Mouse (Mus musculus) bone marrow macrophage, adult 2 months (primary cell): ENCODE results near the gene Sept9.

ENCODE experiments used
- CTCF ChIP-seq: IDR thresholded peaks from 2 replicates; pipeline ENCODE4 v1.5.1; 2012; ENCODE audit warnings: low read depth, mild to moderate bottlenecking, low read length, moderate library complexity
- POLR2A ChIP-seq: IDR thresholded peaks from 2 replicates; pipeline ENCODE4 v1.6.1; 2012; ENCODE audit warnings: mild to moderate bottlenecking, low read depth, low read length, borderline replicate concordance

DNA sequence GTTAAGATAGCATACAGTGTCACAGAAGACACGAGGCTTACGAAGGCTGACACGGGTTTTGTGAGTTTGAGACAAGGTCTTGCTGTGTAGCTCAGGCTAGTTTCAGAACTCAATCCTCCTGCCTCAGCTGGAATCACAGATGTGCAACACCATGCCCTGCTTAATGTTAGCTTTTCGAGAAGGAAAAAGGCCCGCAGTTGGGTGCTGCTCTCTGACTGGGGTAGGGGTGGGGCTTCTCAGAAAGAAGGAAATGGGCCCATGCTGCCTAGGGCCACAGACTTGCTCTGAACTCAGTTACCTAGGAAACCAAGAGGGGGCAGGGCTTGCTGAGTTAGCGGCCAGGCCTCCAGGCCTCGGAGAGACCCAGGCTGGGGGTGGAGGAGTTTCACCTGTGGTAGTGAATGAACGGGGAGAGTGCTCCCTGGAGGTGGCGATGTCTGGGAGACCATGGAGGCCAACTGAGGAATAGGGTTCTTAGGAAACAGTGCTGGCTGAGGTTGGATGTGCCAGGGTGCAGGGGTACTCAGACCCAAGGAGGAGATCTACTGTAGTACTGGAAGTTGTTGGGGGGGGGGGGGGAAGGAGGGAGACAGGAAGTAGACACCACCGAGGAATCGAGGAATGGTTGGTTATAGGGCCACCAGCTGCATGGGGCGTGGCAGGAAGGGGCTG, 126.1 kb downstream of the Sept9 start:
- TF ChIP-seq CTCF (no peak), POLR2A (no peak)
